Mouse (Mus musculus): Measurements from ENCODE around the gene Saal1. TPM values are rescaled to one million over a fixed set of nuclear protein-coding genes. Genes with fewer than 3 reads are reported as not detected.
A peak's percentile ranks its signal among the peaks of the same experiment; 100 is the strongest.

Gene Saal1
- total and polyA plus RNA-seq, 3 experiments, result 13.6 to 26.0 TPM; not detected in 1

DNA sequence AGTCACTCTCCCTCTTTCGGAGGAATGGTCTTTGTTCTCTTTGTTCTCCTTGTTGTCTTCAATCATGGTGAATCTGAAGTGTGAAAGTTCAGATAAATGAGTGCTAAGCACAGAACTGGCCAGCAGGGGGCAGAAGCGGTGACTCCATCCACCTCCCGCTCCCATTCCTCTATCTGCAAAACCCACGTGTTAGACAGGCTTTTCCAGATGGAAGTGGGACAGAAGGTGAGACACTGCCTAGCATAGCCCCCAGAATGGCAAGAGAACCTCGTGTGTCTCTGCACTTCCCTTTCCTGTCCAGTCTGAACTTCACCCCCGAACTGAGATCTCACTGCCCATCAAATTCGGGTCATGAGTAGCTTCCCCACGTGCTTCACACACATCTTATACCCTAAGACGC lies 45.2 kb downstream of the Saal1 start (continued):
- TF ChIP-seq USF1 (IDR thresholded peaks at IDR 0.05; ENCODE audit: low read depth, low read length) (no peak), JUND (IDR thresholded peaks at IDR 0.05; ENCODE audit: low read depth, low read length) (no peak), ZNF384 (IDR thresholded peaks at IDR 0.05; ENCODE audit: low read depth, low read length) (no peak), ELF1 (IDR thresholded peaks at IDR 0.05; ENCODE audit: low read depth, low read length) (no peak), RAD21 (IDR thresholded peaks at IDR 0.05; ENCODE audit: low read depth, low read length) (peak; percentile 45)

DNA sequence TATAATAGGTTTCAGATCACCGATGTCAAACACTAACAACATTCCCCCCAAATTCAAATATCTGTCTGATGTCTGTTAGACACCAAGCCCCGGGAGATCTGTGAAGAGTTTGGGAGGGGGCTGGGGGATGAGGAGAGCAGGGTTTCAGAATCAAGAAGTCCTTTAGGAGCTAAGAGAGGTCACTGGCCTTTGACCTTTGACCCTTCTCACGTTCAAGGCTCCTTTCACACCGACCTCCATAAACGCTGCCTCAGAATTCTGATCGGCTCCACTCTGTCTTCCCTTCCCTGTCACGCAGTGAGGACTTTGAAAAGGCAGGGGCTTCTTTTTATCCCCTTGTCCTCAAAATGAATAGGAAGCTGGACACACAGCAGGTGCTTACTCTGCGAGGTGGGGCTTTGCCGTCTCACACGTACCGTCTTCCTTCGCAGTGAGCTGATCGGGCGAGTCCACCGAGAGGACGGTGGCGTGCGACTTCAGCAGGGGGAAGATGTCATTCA lies 48.8 kb downstream of the Saal1 start:
- no peak overlapping the region for H3K27ac ChIP-seq (ENCODE audit: control insufficient read depth, low read depth, low read length)
- peaks cover 0 to 6% of the 10 kb centered on the region in 2 experiments; a peak in 1 of 4 replicates for H3K4me1 ChIP-seq (ENCODE audit: control insufficient read depth in 1 of 2, insufficient read depth in 2 of 2, low read length in 2 of 2)
- no peaks in the 10 kb centered on the region for H3K79me2 ChIP-seq (ENCODE audit: control insufficient read depth, insufficient read depth, low read length, poor library complexity)
- no peak for DNase-seq (ENCODE audit: low read depth, low spot score)
- no peaks in the 10 kb centered on the region for H3K9me3 ChIP-seq (replicated peaks; ENCODE audit: insufficient read depth, low read length)
- no peak overlapping the region for H3K9ac ChIP-seq (ENCODE audit: control insufficient read depth, low read depth, low read length, poor library complexity, severe bottlenecking)
- H3K4me3 ChIP-seq (ENCODE audit: control insufficient read depth in 1 of 2, insufficient read depth in 1 of 2, low read depth in 2 of 2, low read length in 2 of 2), result no peak overlapping the region
- TF ChIP-seq USF2 (IDR thresholded peaks at IDR 0.05; ENCODE audit: borderline replicate concordance in 1 of 2, insufficient read depth in 1 of 2, low read depth in 1 of 2, low read length in 2 of 2), result no peak
- TF ChIP-seq POLR2AphosphoS5 (IDR thresholded peaks at IDR 0.05; ENCODE audit: borderline replicate concordance, low read depth, low read length), result no peak
- TF ChIP-seq E2F4 (IDR thresholded peaks at IDR 0.05; ENCODE audit: borderline replicate concordance, low read depth, low read length), result no peak
- no peak for TF ChIP-seq TBP (IDR thresholded peaks at IDR 0.05; ENCODE audit: low read depth, low read length)
- TF ChIP-seq ELF1 (IDR thresholded peaks at IDR 0.05; ENCODE audit: low read depth, low read length), result no peak
- TF ChIP-seq MEF2A (IDR thresholded peaks at IDR 0.05; ENCODE audit: extremely low read depth, insufficient replicate concordance, low read depth, low read length, poor library complexity, severe bottlenecking), result no peak
- TF ChIP-seq UBTF (IDR thresholded peaks at IDR 0.05; ENCODE audit: borderline replicate concordance, insufficient read depth, low read depth, low read length), result no peak
- no peak for TF ChIP-seq RCOR1 (IDR thresholded peaks at IDR 0.05; ENCODE audit: low read depth, low read length)
- H3K36me3 ChIP-seq (ENCODE audit: control insufficient read depth in 1 of 2, insufficient read depth in 2 of 2, low read length in 2 of 2), result no peaks in the 10 kb centered on the region
- peaks cover 0 to 1% of the 10 kb centered on the region in 2 experiments; a peak in 1 of 4 replicates for H3K27me3 ChIP-seq (ENCODE audit: control insufficient read depth in 1 of 2, insufficient read depth in 2 of 2, low read length in 2 of 2)

DNA sequence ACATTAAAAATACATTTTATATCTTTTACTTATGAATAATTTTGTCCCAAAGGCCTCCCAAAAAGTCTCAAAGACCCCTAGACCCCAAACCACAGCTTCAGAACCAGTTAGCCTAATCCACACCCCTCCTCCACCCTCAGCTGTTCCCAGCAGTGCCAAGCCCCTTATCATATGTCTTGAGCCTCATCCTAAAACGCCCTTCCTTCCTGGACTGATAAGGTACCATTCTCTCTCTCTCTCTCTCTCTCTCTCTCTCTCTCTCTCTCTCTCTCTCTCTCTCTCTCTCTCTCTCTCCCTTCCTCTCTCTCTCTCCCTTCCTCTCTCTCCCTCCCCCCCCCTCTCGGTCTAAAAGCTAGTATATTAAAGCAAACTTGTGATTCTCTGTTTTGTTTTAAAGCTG lies 58.2 kb downstream of the Saal1 start:
- H3K9ac ChIP-seq (ENCODE audit: control insufficient read depth, low read depth, low read length, poor library complexity, severe bottlenecking), result no peak overlapping the region
- no peaks in the 10 kb centered on the region for H3K9me3 ChIP-seq (replicated peaks; ENCODE audit: insufficient read depth, low read length)

More for the DNA sequence above, 58.2 kb downstream of the Saal1 start:
- H3K36me3 ChIP-seq (ENCODE audit: control insufficient read depth in 1 of 2, insufficient read depth in 2 of 2, low read length in 2 of 2), result peaks cover 0 to 19% of the 10 kb centered on the region in 2 experiments; a peak in 2 of 4 replicates
- peak overlapping the region; percentile 41 for H3K27ac ChIP-seq (ENCODE audit: control insufficient read depth, low read depth, low read length)
- TF ChIP-seq JUND (IDR thresholded peaks at IDR 0.05; ENCODE audit: low read depth, low read length) (peak; percentile 99), MAX (IDR thresholded peaks at IDR 0.05; ENCODE audit: low read length) (no peak), POLR2AphosphoS5 (IDR thresholded peaks at IDR 0.05; ENCODE audit: borderline replicate concordance, low read depth, low read length) (no peak), BHLHE40 (IDR thresholded peaks at IDR 0.05; ENCODE audit: borderline replicate concordance, low read depth, low read length) (0 out of 2 replicates have a peak, but pooled peaks have one; percentile 39), CTCF (IDR thresholded peaks at IDR 0.05 in 2 of 3, conservative IDR thresholded peaks at IDR 0.05 in 1 of 3; ENCODE audit: control insufficient read depth in 1 of 3, insufficient read depth in 1 of 3, low read depth in 2 of 3, low read length in 3 of 3, poor library complexity in 1 of 3, severe bottlenecking in 1 of 3) (no peak), ETS1 (IDR thresholded peaks at IDR 0.05; ENCODE audit: low read depth, low read length) (peak; percentile 95), MAZ (IDR thresholded peaks at IDR 0.05; ENCODE audit: low read depth, low read length) (peak; percentile 95), GATA1 (IDR thresholded peaks at IDR 0.05; ENCODE audit: low read depth, low read length) (peak; percentile 89), EP300 (IDR thresholded peaks at IDR 0.05; ENCODE audit: low read depth in 1 of 2, low read length in 2 of 2) (peak; percentile 89 to 91), CHD2 (IDR thresholded peaks at IDR 0.05; ENCODE audit: low read length) (peak; percentile 61; the same call in 1 of the 2 replicates), GABPA (IDR thresholded peaks at IDR 0.05; ENCODE audit: low read depth, low read length) (0 out of 2 replicates have a peak, but pooled peaks have one; percentile 31), MYC (IDR thresholded peaks at IDR 0.05; ENCODE audit: low read depth, low read length) (no peak), HCFC1 (IDR thresholded peaks at IDR 0.05; ENCODE audit: low read depth, low read length) (peak; percentile 61; the same call in 1 of the 2 replicates), SIN3A (IDR thresholded peaks at IDR 0.05; ENCODE audit: low read length) (peak; percentile 77; the same call in 1 of the 2 replicates), ZC3H11A (IDR thresholded peaks at IDR 0.05; ENCODE audit: low read depth, low read length) (0 out of 2 replicates have a peak, but pooled peaks have one; percentile 1), RCOR1 (IDR thresholded peaks at IDR 0.05; ENCODE audit: low read depth, low read length) (peak; percentile 84), ELF1 (IDR thresholded peaks at IDR 0.05; ENCODE audit: low read depth, low read length) (peak; percentile 47; the same call in 1 of the 2 replicates), MAFK (IDR thresholded peaks at IDR 0.05; ENCODE audit: borderline replicate concordance, low read depth, low read length) (0 out of 2 replicates have a peak, but pooled peaks have one; percentile 14), TCF12 (IDR thresholded peaks at IDR 0.05; ENCODE audit: low read depth, low read length) (peak; percentile 81)
- H3K4me1 ChIP-seq (ENCODE audit: control insufficient read depth in 1 of 2, insufficient read depth in 2 of 2, low read length in 2 of 2), result peaks cover 9 to 25% of the 10 kb centered on the region in 2 experiments
- H3K27me3 ChIP-seq (ENCODE audit: control insufficient read depth in 1 of 2, insufficient read depth in 2 of 2, low read length in 2 of 2), result no peaks in the 10 kb centered on the region
- peak; percentile 66 for DNase-seq (ENCODE audit: low read depth, low spot score)
- H3K4me3 ChIP-seq (ENCODE audit: control insufficient read depth in 1 of 2, insufficient read depth in 1 of 2, low read depth in 2 of 2, low read length in 2 of 2), result no peak overlapping the region
- H3K79me2 ChIP-seq (ENCODE audit: control insufficient read depth, insufficient read depth, low read length, poor library complexity), result no peaks in the 10 kb centered on the region
